Mouse (Mus musculus): ENCODE results near the gene St6galnac1. TPM values are rescaled to one million over a fixed set of nuclear protein-coding genes. Genes with fewer than 3 reads are reported as not detected.
"Not testable (repeated sequence)": the region's sequence is repeated elsewhere in the genome, so short reads cannot be mapped to it uniquely, and the experiment has no call there.

St6galnac1 gene
- not detected in 2 replicates for total RNA-seq (2012; rRNA removed)

DNA sequence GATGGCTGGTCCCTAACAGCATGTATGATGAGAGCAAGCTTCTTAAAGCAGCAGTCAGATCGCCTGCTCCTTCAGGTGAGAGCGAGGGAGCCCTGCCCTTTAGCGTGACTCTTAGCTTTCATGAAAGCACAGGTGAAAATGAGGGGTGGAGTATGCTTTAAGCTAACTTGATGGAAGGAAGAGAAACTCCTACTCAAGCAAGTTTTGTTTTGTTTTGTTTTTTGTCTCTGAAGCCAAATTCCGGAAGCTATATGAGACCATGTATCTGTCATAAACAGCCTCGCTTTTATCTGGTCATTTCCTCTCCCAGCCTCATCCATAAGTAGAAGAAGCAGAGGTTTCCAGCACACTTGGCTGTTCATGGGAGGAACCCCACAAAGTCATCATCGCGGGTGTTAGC is at the start of gene St6galnac1:
Gene St6galnac1 (minus strand): TSS at position 101 of the 400 bp plus-strand sequence.
- H3K4me3 ChIP-seq (ENCODE audit: insufficient read depth in 1 of 2, low read depth in 1 of 2, low read length in 2 of 2, poor library complexity in 1 of 2, severe bottlenecking in 1 of 2) = no peak within 1 kb of the TSS
- no peak within 1 kb of the TSS for H3K9ac ChIP-seq (ENCODE audit: insufficient read depth, low read depth, low read length, poor library complexity, severe bottlenecking)
- in situ Hi-C loops (cut with MboI; ENCODE audit: low sequenced_read_pairs in 2 of 2, unreplicated experiment in 2 of 2) = loop anchor here in 1 of 2 experiments (5.0 kb wide), 1 partner anchor 33 kb away; no protein-coding TSS in a partner anchor
- TF ChIP-seq MAFK (IDR thresholded peaks at IDR 0.05; ENCODE audit: insufficient read depth, low read depth, low read length) (no peak), ZNF384 (IDR thresholded peaks at IDR 0.05; ENCODE audit: low read depth, low read length) (no peak), HCFC1 (IDR thresholded peaks at IDR 0.05; ENCODE audit: borderline replicate concordance, insufficient read depth, low read length) (no peak), ZC3H11A (IDR thresholded peaks at IDR 0.05; ENCODE audit: borderline replicate concordance, low read depth, low read length) (no peak)
- DNase-seq (ENCODE audit: low read depth, low spot score) = no peak
- no peaks in the 10 kb centered on the region for H3K36me3 ChIP-seq (ENCODE audit: control insufficient read depth, insufficient read depth, low read length, poor library complexity, severe bottlenecking)
- peaks cover 0 to 2% of the 10 kb centered on the region in 2 experiments; a peak in 1 of 4 replicates for H3K4me1 ChIP-seq (ENCODE audit: control insufficient read depth in 2 of 2, insufficient read depth in 2 of 2, low read length in 2 of 2, poor library complexity in 1 of 2)
- H3K9me3 ChIP-seq (ENCODE audit: control insufficient read depth, insufficient read depth, low read depth, low read length) = no peaks in the 10 kb centered on the region
- no peak within 1 kb of the TSS for H3K27ac ChIP-seq (ENCODE audit: insufficient read depth, low read depth, low read length, poor library complexity, severe bottlenecking)

DNA sequence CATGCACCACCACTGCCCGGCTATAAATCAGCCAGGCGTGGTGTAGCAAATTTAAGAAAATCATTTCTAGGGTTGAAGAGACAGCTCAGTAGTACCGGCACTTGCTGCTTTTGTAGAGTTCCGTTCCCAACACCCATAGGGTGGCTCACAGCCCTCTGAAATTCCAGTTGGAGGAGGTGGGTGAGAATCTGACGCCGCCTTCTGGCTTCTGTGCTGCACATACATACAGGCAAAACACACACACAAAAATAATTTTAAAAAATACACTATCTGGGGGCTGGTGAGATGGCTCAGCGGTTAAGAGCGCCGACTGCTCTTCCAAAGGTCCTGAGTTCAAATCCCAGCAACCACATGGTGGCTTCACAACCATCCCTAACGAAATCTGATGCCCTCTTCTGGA is 48.6 kb upstream of the St6galnac1 start:
- not testable (repeated sequence) for H3K36me3 ChIP-seq (ENCODE audit: control insufficient read depth, insufficient read depth, low read length, poor library complexity, severe bottlenecking); DNase-seq (ENCODE audit: low read depth, low spot score); H3K27ac ChIP-seq (ENCODE audit: insufficient read depth, low read depth, low read length, poor library complexity, severe bottlenecking); H3K9me3 ChIP-seq (ENCODE audit: control insufficient read depth, insufficient read depth, low read depth, low read length); H3K4me3 ChIP-seq (ENCODE audit: insufficient read depth in 1 of 2, low read depth in 1 of 2, low read length in 2 of 2, poor library complexity in 1 of 2, severe bottlenecking in 1 of 2); H3K4me1 ChIP-seq (ENCODE audit: control insufficient read depth in 2 of 2, insufficient read depth in 2 of 2, low read length in 2 of 2, poor library complexity in 1 of 2); H3K9ac ChIP-seq (ENCODE audit: insufficient read depth, low read depth, low read length, poor library complexity, severe bottlenecking)
- in situ Hi-C loops (cut with MboI; ENCODE audit: low sequenced_read_pairs in 2 of 2, unreplicated experiment in 2 of 2) = loop anchor here in 1 of 2 experiments (25.0 kb wide), 1 partner anchor 187 kb away; the partner anchor contains the start of gene Rhbdf2

DNA sequence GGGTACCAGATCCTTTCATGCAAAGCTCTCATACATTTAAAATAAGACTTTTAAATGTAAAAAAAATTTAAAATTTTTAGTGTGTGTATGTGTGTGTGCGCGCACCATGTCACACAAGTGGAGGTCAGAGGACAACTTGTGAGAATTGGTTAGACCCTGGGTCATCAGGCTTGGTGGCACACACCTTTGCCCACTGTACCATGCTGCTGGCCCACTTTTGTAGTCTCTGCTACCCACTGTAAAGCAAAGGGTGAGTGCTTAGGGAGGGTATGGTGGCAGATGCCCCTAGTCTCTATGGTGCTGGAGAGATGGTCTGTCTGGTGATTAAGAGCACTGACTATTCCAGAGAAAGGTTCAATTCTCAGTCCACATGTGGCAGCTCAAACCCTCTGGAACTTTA is 47.9 kb upstream of the St6galnac1 start:
- H3K4me1 ChIP-seq (ENCODE audit: control insufficient read depth in 2 of 2, insufficient read depth in 2 of 2, low read length in 2 of 2, poor library complexity in 1 of 2) = peaks cover 0 to 6% of the 10 kb centered on the region in 2 experiments; a peak in 2 of 4 replicates
- in situ Hi-C loops (cut with MboI; ENCODE audit: low sequenced_read_pairs in 2 of 2, unreplicated experiment in 2 of 2) = loop anchor here in 1 of 2 experiments (25.0 kb wide), 1 partner anchor 186 kb away; the partner anchor contains the start of gene Rhbdf2
- DNase-seq (ENCODE audit: low read depth, low spot score) = no peak

DNA sequence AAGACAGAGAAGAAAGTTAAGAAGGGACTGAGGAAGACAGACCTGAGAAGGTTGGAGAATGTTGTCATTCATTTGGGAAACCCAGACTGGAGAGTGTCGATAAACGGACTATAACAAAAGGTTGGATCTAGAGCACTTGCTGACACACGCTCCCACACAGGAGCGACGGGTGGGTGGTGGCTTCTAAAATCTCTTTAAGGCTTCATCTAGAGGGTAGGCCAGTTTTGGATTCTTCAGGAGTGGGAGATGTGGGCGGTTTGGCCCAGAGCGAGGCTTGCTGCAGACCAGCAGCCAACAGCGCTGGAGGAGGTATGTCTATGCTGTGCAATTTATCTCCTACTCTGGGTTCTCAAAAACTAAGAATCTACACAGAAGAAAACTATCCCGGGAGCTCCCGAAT is 47.3 kb upstream of the St6galnac1 start:
- H3K9me3 ChIP-seq (ENCODE audit: control insufficient read depth, insufficient read depth, low read depth, low read length) = no peaks in the 10 kb centered on the region
- H3K36me3 ChIP-seq (ENCODE audit: control insufficient read depth, insufficient read depth, low read length, poor library complexity, severe bottlenecking) = no peaks in the 10 kb centered on the region
- TF ChIP-seq CHD2 (IDR thresholded peaks at IDR 0.05; ENCODE audit: low read depth, low read length) (no peak), ZC3H11A (IDR thresholded peaks at IDR 0.05; ENCODE audit: borderline replicate concordance, low read depth, low read length) (no peak)
- no peak overlapping the region for H3K27ac ChIP-seq (ENCODE audit: insufficient read depth, low read depth, low read length, poor library complexity, severe bottlenecking)
- H3K9ac ChIP-seq (ENCODE audit: insufficient read depth, low read depth, low read length, poor library complexity, severe bottlenecking) = no peak overlapping the region
- in situ Hi-C loops (cut with MboI; ENCODE audit: low sequenced_read_pairs in 2 of 2, unreplicated experiment in 2 of 2) = loop anchor here in 1 of 2 experiments (25.0 kb wide), 1 partner anchor 185 kb away; the partner anchor contains the start of gene Rhbdf2
- peaks cover 0 to 5% of the 10 kb centered on the region in 2 experiments; a peak in 1 of 4 replicates for H3K4me1 ChIP-seq (ENCODE audit: control insufficient read depth in 2 of 2, insufficient read depth in 2 of 2, low read length in 2 of 2, poor library complexity in 1 of 2)
- DNase-seq (ENCODE audit: low read depth, low spot score) = no peak
- no peak overlapping the region for H3K4me3 ChIP-seq (ENCODE audit: insufficient read depth in 1 of 2, low read depth in 1 of 2, low read length in 2 of 2, poor library complexity in 1 of 2, severe bottlenecking in 1 of 2)

More for the DNA sequence above, 47.9 kb upstream of the St6galnac1 start:
- no peak overlapping the region for H3K27ac ChIP-seq (ENCODE audit: insufficient read depth, low read depth, low read length, poor library complexity, severe bottlenecking)
- no peaks in the 10 kb centered on the region for H3K9me3 ChIP-seq (ENCODE audit: control insufficient read depth, insufficient read depth, low read depth, low read length)
- TF ChIP-seq MAFK (IDR thresholded peaks at IDR 0.05; ENCODE audit: insufficient read depth, low read depth, low read length) (no peak), HCFC1 (IDR thresholded peaks at IDR 0.05; ENCODE audit: borderline replicate concordance, insufficient read depth, low read length) (no peak), CHD2 (IDR thresholded peaks at IDR 0.05; ENCODE audit: low read depth, low read length) (no peak), ZC3H11A (IDR thresholded peaks at IDR 0.05; ENCODE audit: borderline replicate concordance, low read depth, low read length) (no peak), ZNF384 (IDR thresholded peaks at IDR 0.05; ENCODE audit: low read depth, low read length) (no peak)
- no peaks in the 10 kb centered on the region for H3K36me3 ChIP-seq (ENCODE audit: control insufficient read depth, insufficient read depth, low read length, poor library complexity, severe bottlenecking)
- no peak overlapping the region for H3K9ac ChIP-seq (ENCODE audit: insufficient read depth, low read depth, low read length, poor library complexity, severe bottlenecking)
- no peak overlapping the region for H3K4me3 ChIP-seq (ENCODE audit: insufficient read depth in 1 of 2, low read depth in 1 of 2, low read length in 2 of 2, poor library complexity in 1 of 2, severe bottlenecking in 1 of 2)

DNA sequence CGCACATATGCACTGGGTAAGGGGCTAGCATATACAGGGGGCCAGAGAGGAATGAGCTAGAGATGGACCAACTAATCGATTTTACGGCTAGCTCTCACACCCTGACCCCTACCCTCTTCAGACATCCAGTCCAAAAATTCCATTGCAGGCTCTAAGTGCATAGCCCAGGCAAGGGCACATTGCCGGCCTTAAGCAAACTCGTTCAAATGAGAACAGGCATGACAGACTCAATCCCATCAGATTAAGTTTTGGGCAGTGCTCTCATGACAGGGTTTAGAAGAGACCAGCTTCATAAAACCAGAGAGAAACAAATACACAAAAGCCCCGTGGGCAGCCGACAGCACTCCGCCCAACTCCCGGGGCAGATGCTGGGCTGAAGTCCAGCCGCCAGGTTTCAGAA is 46.9 kb upstream of the St6galnac1 start:
- in situ Hi-C loops (cut with MboI; ENCODE audit: low sequenced_read_pairs in 2 of 2, unreplicated experiment in 2 of 2) = loop anchor here in 1 of 2 experiments (25.0 kb wide), 1 partner anchor 185 kb away; the partner anchor contains the start of gene Rhbdf2
- H3K36me3 ChIP-seq (ENCODE audit: control insufficient read depth, insufficient read depth, low read length, poor library complexity, severe bottlenecking) = no peaks in the 10 kb centered on the region
- DNase-seq (ENCODE audit: low read depth, low spot score) = no peak
- H3K9me3 ChIP-seq (ENCODE audit: control insufficient read depth, insufficient read depth, low read depth, low read length) = no peaks in the 10 kb centered on the region
- peaks cover 0 to 5% of the 10 kb centered on the region in 2 experiments; a peak in 1 of 4 replicates for H3K4me1 ChIP-seq (ENCODE audit: control insufficient read depth in 2 of 2, insufficient read depth in 2 of 2, low read length in 2 of 2, poor library complexity in 1 of 2)
- no peak overlapping the region for H3K9ac ChIP-seq (ENCODE audit: insufficient read depth, low read depth, low read length, poor library complexity, severe bottlenecking)
- no peak overlapping the region for H3K27ac ChIP-seq (ENCODE audit: insufficient read depth, low read depth, low read length, poor library complexity, severe bottlenecking)
- H3K4me3 ChIP-seq (ENCODE audit: insufficient read depth in 1 of 2, low read depth in 1 of 2, low read length in 2 of 2, poor library complexity in 1 of 2, severe bottlenecking in 1 of 2) = no peak overlapping the region
- TF ChIP-seq ZC3H11A (IDR thresholded peaks at IDR 0.05; ENCODE audit: borderline replicate concordance, low read depth, low read length) (no peak), HCFC1 (IDR thresholded peaks at IDR 0.05; ENCODE audit: borderline replicate concordance, insufficient read depth, low read length) (no peak), CHD2 (IDR thresholded peaks at IDR 0.05; ENCODE audit: low read depth, low read length) (no peak), ZNF384 (IDR thresholded peaks at IDR 0.05; ENCODE audit: low read depth, low read length) (no peak), MAFK (IDR thresholded peaks at IDR 0.05; ENCODE audit: insufficient read depth, low read depth, low read length) (no peak)
